Mouse (Mus musculus): Measurements from ENCODE around the gene Allc. TPM values are rescaled to one million over a fixed set of nuclear protein-coding genes. Genes with fewer than 3 reads are reported as not detected.

Allc gene
- polyA plus RNA-seq, 1 experiment from 2014 or later: not detected

DNA sequence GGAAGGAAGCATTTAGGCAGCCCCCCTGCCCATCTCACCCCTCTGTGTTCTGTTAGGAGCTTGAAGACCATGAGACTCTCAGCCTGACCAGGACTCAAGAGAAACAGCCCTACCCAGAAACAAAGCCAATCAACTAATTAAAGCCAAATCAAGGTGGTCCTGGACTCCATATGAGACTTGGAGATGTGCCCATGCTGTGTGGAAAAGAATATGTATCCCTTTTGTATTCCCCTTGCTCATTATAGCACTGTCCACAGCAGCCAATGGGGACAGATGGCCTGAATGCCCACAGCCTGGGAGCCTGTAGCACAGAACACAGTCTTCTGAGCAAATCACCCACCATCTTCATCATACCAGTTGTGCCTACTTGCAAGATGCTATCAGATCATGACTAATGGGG is 14.5 kb upstream of the Allc start:
- Histone ChIP-seq H3K9me3 (ENCODE audit: control insufficient read depth, low read length) (no peaks in the 10 kb centered on the region), H3K36me3 (ENCODE audit: control insufficient read depth, insufficient read depth, low read length) (no peaks in the 10 kb centered on the region), H3K27me3 (replicated peaks; ENCODE audit: control insufficient read depth, insufficient read depth, low read length) (no peaks in the 10 kb centered on the region), H3K4me2 (ENCODE audit: low read length) (no peak overlapping the region), H3K4me1 (replicated peaks; ENCODE audit: control insufficient read depth, insufficient read depth, low read length) (no peaks in the 10 kb centered on the region), H3K9ac (ENCODE audit: low read length) (no peak overlapping the region), H3K4me3 (ENCODE audit: low read depth, low read length) (no peak overlapping the region), H3K27ac (ENCODE audit: low read depth) (no peak overlapping the region)
- no peak for DNase-seq (ENCODE audit: low spot score)
- no peak for ATAC-seq (replicated peaks; ENCODE audit: low FRiP score, low TSS enrichment, low read depth)

DNA sequence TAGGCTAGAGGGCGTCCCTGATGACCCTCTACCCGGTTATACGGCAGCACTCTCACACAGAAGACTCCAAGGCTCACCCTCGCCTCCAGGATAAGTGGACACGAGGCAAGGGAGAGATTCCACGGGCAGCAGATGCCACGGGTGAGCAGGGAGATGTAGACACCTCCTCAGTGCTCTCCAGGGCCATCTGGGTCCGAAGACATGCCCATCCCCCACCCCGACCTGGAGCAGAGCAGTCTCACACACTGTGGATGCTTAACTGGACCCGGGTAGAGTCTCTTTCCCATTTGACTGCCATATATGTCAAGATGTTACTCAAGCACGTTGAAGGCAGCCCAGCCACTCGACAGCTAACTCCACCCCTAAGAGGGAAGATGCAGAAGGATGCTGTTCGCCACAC is 8.1 kb upstream of the Allc start:
- 48% methylated on average over 13 of the region's 13 CpGs for WGBS
- Histone ChIP-seq H3K4me1 (replicated peaks; ENCODE audit: control insufficient read depth, insufficient read depth, low read length) (peaks cover 8% of the 10 kb centered on the region), H3K9me3 (ENCODE audit: control insufficient read depth, low read length) (no peaks in the 10 kb centered on the region), H3K27ac (ENCODE audit: low read depth) (no peak overlapping the region), H3K27me3 (replicated peaks; ENCODE audit: control insufficient read depth, insufficient read depth, low read length) (no peaks in the 10 kb centered on the region; the same call in 1 of the 2 replicates), H3K4me2 (ENCODE audit: low read length) (no peak overlapping the region), H3K9ac (ENCODE audit: low read length) (no peak overlapping the region), H3K36me3 (ENCODE audit: control insufficient read depth, insufficient read depth, low read length) (no peaks in the 10 kb centered on the region), H3K4me3 (ENCODE audit: low read depth, low read length) (no peak overlapping the region)
- ATAC-seq (replicated peaks; ENCODE audit: low FRiP score, low TSS enrichment, low read depth) (no peak), DNase-seq (ENCODE audit: low spot score) (no peak)

DNA sequence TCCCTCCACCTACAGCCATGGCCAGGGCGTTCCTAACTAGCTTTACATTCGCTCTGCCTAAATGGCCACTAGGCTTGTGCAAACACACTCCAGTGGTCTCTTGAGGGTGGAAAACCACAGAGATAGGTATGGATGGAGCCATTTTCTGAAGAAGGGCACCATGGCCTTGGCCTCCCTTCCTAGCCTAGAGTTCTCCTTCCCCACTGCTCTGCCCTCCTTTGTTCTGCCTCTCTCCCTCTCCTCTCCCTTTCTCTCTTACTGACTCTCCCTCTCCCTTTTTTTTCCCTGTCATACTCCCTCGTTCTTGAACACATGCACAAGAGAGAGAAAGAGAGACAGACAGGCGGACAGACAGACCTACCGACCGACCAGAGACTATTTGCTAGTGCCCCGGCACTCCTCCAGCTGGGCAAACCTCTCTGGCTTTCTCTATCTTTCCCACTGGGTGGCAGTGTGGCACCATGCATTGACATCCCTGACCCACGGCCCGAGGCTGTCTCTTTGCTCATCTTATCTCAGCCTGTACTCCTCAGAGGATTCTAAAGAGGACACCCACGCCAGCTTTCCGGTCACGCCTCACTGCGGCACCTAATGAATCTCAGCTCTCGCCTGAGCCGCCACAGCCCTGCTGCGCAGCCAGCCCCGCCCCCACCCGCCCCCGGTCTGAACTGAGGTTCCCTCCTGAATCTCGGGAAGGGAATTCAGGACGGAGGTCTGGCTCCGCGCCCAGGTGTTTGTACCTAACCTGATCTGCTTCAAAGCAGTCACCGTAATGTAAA is 7.0 kb upstream of the Allc start:
- Histone ChIP-seq H3K4me2 (ENCODE audit: low read length) (peak overlapping the region; percentile 80), H3K27ac (ENCODE audit: low read depth) (no peak overlapping the region), H3K9me3 (ENCODE audit: control insufficient read depth, low read length) (no peaks in the 10 kb centered on the region), H3K9ac (ENCODE audit: low read length) (peak overlapping the region; percentile 29; the same call in 1 of the 2 replicates), H3K36me3 (ENCODE audit: control insufficient read depth, insufficient read depth, low read length) (no peaks in the 10 kb centered on the region), H3K27me3 (replicated peaks; ENCODE audit: control insufficient read depth, insufficient read depth, low read length) (no peaks in the 10 kb centered on the region; the same call in 1 of the 2 replicates), H3K4me1 (replicated peaks; ENCODE audit: control insufficient read depth, insufficient read depth, low read length) (peaks cover 8% of the 10 kb centered on the region), H3K4me3 (ENCODE audit: low read depth, low read length) (peak overlapping the region; percentile 34)
- ATAC-seq (replicated peaks; ENCODE audit: low FRiP score, low TSS enrichment, low read depth) (peak; percentile 85), DNase-seq (ENCODE audit: low spot score) (peak; percentile 89)
- whole genome bisulfite sequencing: 9% methylated on average over 24 of the region's 24 CpGs

DNA sequence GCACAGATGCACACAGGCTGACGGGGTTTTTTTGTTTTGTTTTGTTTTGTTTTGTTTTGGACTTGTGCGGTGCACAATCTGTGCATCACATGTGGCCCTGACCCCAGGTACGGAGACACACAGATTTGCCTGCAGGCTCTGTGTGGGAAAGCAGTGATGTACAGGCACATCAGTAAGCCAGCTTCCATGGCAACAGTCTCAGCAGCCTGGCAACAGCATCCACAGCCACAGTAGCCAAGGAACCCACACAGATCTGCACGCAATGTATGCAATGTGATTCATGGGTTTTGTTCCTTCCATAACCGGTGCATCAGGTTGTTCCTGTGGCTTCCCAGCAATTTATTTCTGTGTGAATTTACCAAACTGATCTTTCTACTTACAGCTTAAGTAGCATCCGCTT is 5.6 kb upstream of the Allc start:
- WGBS: 77% methylated on average over 6 of the region's 6 CpGs
- no peaks in the 10 kb centered on the region for H3K36me3 ChIP-seq (ENCODE audit: control insufficient read depth, insufficient read depth, low read length)
- H3K27me3 ChIP-seq (replicated peaks; ENCODE audit: control insufficient read depth, insufficient read depth, low read length): no peaks in the 10 kb centered on the region; the same call in 1 of the 2 replicates
- H3K4me1 ChIP-seq (replicated peaks; ENCODE audit: control insufficient read depth, insufficient read depth, low read length): peaks cover 8% of the 10 kb centered on the region
- no peak overlapping the region for H3K9ac ChIP-seq (ENCODE audit: low read length)
- DNase-seq (ENCODE audit: low spot score): no peak
- H3K4me2 ChIP-seq (ENCODE audit: low read length): no peak overlapping the region
- no peaks in the 10 kb centered on the region for H3K9me3 ChIP-seq (ENCODE audit: control insufficient read depth, low read length)
- ATAC-seq (replicated peaks; ENCODE audit: low FRiP score, low TSS enrichment, low read depth): no peak
- H3K4me3 ChIP-seq (ENCODE audit: low read depth, low read length): no peak overlapping the region
- no peak overlapping the region for H3K27ac ChIP-seq (ENCODE audit: low read depth)

DNA sequence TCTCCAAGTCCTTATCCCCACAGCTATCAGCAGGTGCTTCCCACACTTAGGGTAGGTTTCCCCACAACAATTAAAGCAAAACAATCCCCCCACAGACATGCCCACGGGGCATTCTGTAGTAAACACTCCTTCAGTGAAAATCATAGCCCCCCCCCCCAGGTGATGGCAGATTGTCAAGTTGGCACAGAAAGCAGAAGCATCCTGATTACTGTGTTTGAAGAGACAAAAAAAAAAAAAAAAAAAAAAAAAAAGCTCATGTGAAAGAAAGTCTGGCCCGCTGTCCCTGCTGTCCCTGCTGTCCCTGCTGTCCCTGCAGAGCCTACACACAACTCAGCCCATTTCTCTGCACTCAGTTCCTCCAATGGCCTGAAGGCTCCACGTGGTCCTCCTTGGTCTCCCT is 1.7 kb upstream of the Allc start:
- no peak for ATAC-seq (replicated peaks; ENCODE audit: low FRiP score, low TSS enrichment, low read depth)
- H3K4me1 ChIP-seq (replicated peaks; ENCODE audit: control insufficient read depth, insufficient read depth, low read length): no peaks in the 10 kb centered on the region
- H3K27ac ChIP-seq (ENCODE audit: low read depth): no peak overlapping the region
- H3K9me3 ChIP-seq (ENCODE audit: control insufficient read depth, low read length): no peaks in the 10 kb centered on the region
- no peak overlapping the region for H3K4me2 ChIP-seq (ENCODE audit: low read length)
- no peak overlapping the region for H3K4me3 ChIP-seq (ENCODE audit: low read depth, low read length)
- no peak for DNase-seq (ENCODE audit: low spot score)
- H3K36me3 ChIP-seq (ENCODE audit: control insufficient read depth, insufficient read depth, low read length): no peaks in the 10 kb centered on the region
- H3K27me3 ChIP-seq (replicated peaks; ENCODE audit: control insufficient read depth, insufficient read depth, low read length): no peaks in the 10 kb centered on the region
- 55% methylated on average over 3 of the region's 3 CpGs for WGBS
- no peak overlapping the region for H3K9ac ChIP-seq (ENCODE audit: low read length)

DNA sequence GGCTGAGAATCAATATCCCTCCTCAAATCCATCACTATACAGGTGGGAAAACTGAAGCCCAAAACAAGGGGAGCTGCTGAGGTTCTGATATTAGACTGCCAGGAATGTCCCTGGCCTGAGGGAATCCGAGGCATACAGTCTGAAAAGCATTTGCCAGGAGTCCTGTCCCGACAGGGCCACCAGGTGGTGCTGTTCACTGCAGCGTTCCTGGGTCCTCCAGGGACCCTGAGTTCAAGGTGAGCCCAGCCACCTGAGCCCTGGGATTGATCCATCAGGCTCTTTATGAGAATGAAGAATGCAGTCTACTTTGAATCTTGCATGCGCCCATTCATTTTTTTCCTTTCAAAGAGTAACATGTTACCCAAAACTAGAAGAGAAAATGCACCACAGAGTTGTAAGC is 3.2 kb downstream of the Allc start:
- H3K4me2 ChIP-seq (ENCODE audit: low read length): no peak overlapping the region
- DNase-seq (ENCODE audit: low spot score) (no peak), ATAC-seq (replicated peaks; ENCODE audit: low FRiP score, low TSS enrichment, low read depth) (no peak)
- H3K9ac ChIP-seq (ENCODE audit: low read length): no peak overlapping the region
- WGBS: 39% methylated on average over 4 of the region's 4 CpGs
- H3K36me3 ChIP-seq (ENCODE audit: control insufficient read depth, insufficient read depth, low read length): no peaks in the 10 kb centered on the region
- H3K27ac ChIP-seq (ENCODE audit: low read depth): no peak overlapping the region
- H3K4me3 ChIP-seq (ENCODE audit: low read depth, low read length): no peak overlapping the region
- no peaks in the 10 kb centered on the region for H3K4me1 ChIP-seq (replicated peaks; ENCODE audit: control insufficient read depth, insufficient read depth, low read length)
- H3K9me3 ChIP-seq (ENCODE audit: control insufficient read depth, low read length): no peaks in the 10 kb centered on the region
- H3K27me3 ChIP-seq (replicated peaks; ENCODE audit: control insufficient read depth, insufficient read depth, low read length): no peaks in the 10 kb centered on the region

DNA sequence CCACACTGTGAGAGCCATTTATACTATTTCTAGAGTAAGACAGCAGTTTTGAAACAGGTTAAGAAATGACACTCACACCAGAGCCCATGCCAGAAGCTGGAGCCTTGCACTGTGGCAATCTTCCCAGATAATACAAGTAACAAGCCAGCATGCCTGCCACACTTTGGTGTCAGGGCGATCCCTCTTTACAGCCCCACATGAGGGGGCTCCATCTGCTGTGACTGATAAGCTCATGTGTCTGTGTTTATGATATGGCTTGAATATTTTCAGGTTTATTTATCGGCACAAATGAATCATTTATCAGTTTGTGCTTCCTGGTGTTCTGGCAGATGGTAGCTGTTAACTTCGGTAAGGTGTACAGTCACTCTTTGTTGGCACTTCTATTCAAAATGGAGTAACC is 4.2 kb downstream of the Allc start:
- Histone ChIP-seq H3K27me3 (replicated peaks; ENCODE audit: control insufficient read depth, insufficient read depth, low read length) (no peaks in the 10 kb centered on the region), H3K36me3 (ENCODE audit: control insufficient read depth, insufficient read depth, low read length) (no peaks in the 10 kb centered on the region), H3K27ac (ENCODE audit: low read depth) (no peak overlapping the region), H3K9ac (ENCODE audit: low read length) (no peak overlapping the region), H3K4me2 (ENCODE audit: low read length) (no peak overlapping the region), H3K9me3 (ENCODE audit: control insufficient read depth, low read length) (0 out of 2 replicates have a peak, but pooled peaks cover 3% of the 10 kb centered on the region), H3K4me3 (ENCODE audit: low read depth, low read length) (no peak overlapping the region), H3K4me1 (replicated peaks; ENCODE audit: control insufficient read depth, insufficient read depth, low read length) (no peaks in the 10 kb centered on the region)
- ATAC-seq (replicated peaks; ENCODE audit: low FRiP score, low TSS enrichment, low read depth): no peak
- DNase-seq (ENCODE audit: low spot score): no peak
- 84% methylated on average over 3 of the region's 3 CpGs for WGBS

DNA sequence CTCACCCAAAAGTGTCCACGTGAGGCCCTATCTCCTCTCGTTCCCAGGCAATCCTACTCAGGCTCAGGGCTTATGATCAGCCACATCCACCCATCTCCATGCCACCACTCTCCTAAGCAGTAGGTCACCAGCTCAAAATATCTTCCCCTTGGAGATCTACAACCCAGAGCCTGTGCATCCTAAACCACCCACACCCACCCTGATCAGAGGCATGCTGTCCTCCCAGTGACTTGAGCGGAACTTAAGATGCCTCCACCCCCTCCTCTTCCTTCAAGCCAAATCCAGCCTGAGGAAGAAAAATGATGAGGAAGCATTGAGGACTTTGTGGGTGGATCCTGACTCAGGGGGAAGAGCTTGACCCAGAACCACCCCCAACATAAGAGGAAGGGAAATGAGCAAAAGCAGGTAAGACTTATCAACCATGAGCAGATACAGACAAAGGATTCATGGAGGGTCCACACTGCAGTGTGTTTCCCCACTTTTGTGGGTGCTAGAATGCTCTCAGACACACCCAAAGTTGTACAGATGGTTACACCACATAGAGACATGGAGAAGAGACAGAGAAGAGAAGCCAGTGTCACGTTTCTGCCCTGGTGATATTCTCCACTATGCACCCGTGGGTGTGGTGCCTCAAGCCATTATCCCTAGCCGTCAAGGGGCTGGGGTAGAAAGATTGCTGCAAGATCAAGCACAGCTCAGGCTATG is 6.8 kb downstream of the Allc start:
- no peak for ATAC-seq (replicated peaks; ENCODE audit: low FRiP score, low TSS enrichment, low read depth)
- WGBS: 73% methylated on average over 6 of the region's 6 CpGs

More for the DNA sequence above, 6.8 kb downstream of the Allc start:
- Histone ChIP-seq H3K4me3 (ENCODE audit: low read depth, low read length) (no peak overlapping the region), H3K27ac (ENCODE audit: low read depth) (no peak overlapping the region), H3K4me2 (ENCODE audit: low read length) (no peak overlapping the region), H3K9ac (ENCODE audit: low read length) (no peak overlapping the region), H3K27me3 (replicated peaks; ENCODE audit: control insufficient read depth, insufficient read depth, low read length) (no peaks in the 10 kb centered on the region), H3K9me3 (ENCODE audit: control insufficient read depth, low read length) (0 out of 2 replicates have a peak, but pooled peaks cover 3% of the 10 kb centered on the region), H3K4me1 (replicated peaks; ENCODE audit: control insufficient read depth, insufficient read depth, low read length) (no peaks in the 10 kb centered on the region), H3K36me3 (ENCODE audit: control insufficient read depth, insufficient read depth, low read length) (no peaks in the 10 kb centered on the region)
- DNase-seq (ENCODE audit: low spot score): no peak
